Mouse (Mus musculus) heart, adult 2 months (tissue): Measurements from ENCODE around the gene Anapc5. TPM values are rescaled to one million over a fixed set of nuclear protein-coding genes. Genes with fewer than 3 reads are reported as not detected.

ENCODE experiments used
- DNase-seq, 2 experiments: peaks; one replicate each; pipeline ENCODE4 v3.0.0; 2021
- H3K27ac ChIP-seq: fragments of 200-600 bp; 2 replicates; pipeline ENCODE4 v1.8.1; 2022
- H3K27me3 ChIP-seq: fragments of 200-500 bp; 2 replicates; pipeline ENCODE4 v1.6.1; 2012; ENCODE audit warnings: mild to moderate bottlenecking, low read length, inconsistent platforms, mixed read lengths; ENCODE audit not compliant: control insufficient read depth, insufficient read depth
- H3K36me3 ChIP-seq: fragments of 200-500 bp; 2 replicates; pipeline ENCODE4 v1.6.1; 2012; ENCODE audit warnings: low read length, inconsistent platforms; ENCODE audit not compliant: control insufficient read depth, insufficient read depth
- H3K4me1 ChIP-seq: fragments of 200-500 bp; 2 replicates; pipeline ENCODE4 v1.6.1; 2011; ENCODE audit warnings: low read length; ENCODE audit not compliant: control insufficient read depth, insufficient read depth
- H3K4me3 ChIP-seq: fragments of 200-600 bp; 2 replicates; pipeline ENCODE4 v1.8.1; 2022
- H3K79me2 ChIP-seq: fragments of 200-500 bp; replicated peaks from 2 replicates; pipeline ENCODE4 v1.6.1; 2012; ENCODE audit warnings: mild to moderate bottlenecking, inconsistent platforms, low read length, moderate library complexity, mixed read lengths; ENCODE audit not compliant: control insufficient read depth, insufficient read depth
- H3K9ac ChIP-seq: fragments of 200-500 bp; 2 replicates; pipeline ENCODE4 v1.6.1; 2012; ENCODE audit warnings: low read depth, mild to moderate bottlenecking, control low read depth, inconsistent platforms, low read length, mixed read lengths
- CTCF ChIP-seq: fragments of 200-600 bp; IDR thresholded peaks from 2 replicates; pipeline ENCODE4 v1.8.1; 2022; ENCODE audit warnings: antibody characterized with exemption, mild to moderate bottlenecking, moderate library complexity
- EP300 ChIP-seq: fragments of 200-500 bp; IDR thresholded peaks from 2 replicates; pipeline ENCODE4 v1.6.1; 2011; ENCODE audit warnings: low read depth, low read length, control low read depth; ENCODE audit not compliant: insufficient read depth
- POLR2A ChIP-seq: fragments of 200-500 bp; IDR thresholded peaks from 2 replicates; pipeline ENCODE4 v1.6.1; 2011; ENCODE audit warnings: mild to moderate bottlenecking, low read depth, low read length, control low read depth; ENCODE audit not compliant: insufficient read depth
- WGBS: fragments of 180-500 bp; shearing (Covaris S2); methylation state at CpG from one replicate; pipeline ENCODE4 v1.1.7; 2018; 5-methylcytosine and 5-hydroxymethylcytosine counted together
- intact Hi-C: fragments of 180-260 bp; cut with DNase I; formaldehyde crosslinking; loops from one replicate; pipeline ENCODE4 v1.15.1; 2025
- polyA plus RNA-seq: library from polyadenylated mRNA; depleted of rRNA; stranded (reverse); fragments of >200 nt; gene quantifications from 2 replicates; pipeline ENCODE4 v1.2.3, GENCODE M21; 2012
- total RNA-seq, 2 experiments: library from RNA; stranded (reverse); gene quantifications; 2 replicates each; pipeline ENCODE4 v1.2.3; 2021

The Anapc5 gene
- total and polyA plus RNA-seq, 3 experiments = 150 to 210 (median 165) TPM

DNA sequence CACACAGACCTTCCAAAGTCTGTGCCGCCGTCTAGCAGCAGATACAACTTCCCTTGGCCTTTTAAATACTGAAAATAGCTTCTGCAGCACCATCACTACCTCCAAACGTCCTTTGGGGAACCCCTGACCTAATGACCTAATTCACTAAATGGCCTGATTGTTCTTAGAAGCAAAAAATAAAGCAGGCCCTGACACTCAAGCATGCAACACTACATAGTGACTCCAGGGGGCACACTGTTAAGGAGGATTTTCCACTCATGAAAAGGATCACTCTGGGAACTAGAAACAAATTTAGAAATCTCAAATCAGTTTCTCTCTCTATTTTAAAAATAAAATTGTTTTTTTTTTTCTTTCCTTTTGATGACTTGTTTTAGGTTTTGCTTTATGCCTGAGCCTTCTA, 15.6 kb downstream of the Anapc5 start:
- Histone ChIP-seq H3K36me3 (no peaks in the 10 kb centered on the region), H3K27me3 (no peaks in the 10 kb centered on the region), H3K27ac (no peak overlapping the region), H3K4me1 (no peaks in the 10 kb centered on the region), H3K9ac (no peak overlapping the region), H3K4me3 (no peak overlapping the region), H3K79me2 (no peaks in the 10 kb centered on the region)
- intact Hi-C loops = no loop called here
- TF ChIP-seq CTCF (peak; percentile 61), POLR2A (no peak)
- DNase-seq = no peak
- 39% methylated on average over 3 of the region's 3 CpGs for WGBS

DNA sequence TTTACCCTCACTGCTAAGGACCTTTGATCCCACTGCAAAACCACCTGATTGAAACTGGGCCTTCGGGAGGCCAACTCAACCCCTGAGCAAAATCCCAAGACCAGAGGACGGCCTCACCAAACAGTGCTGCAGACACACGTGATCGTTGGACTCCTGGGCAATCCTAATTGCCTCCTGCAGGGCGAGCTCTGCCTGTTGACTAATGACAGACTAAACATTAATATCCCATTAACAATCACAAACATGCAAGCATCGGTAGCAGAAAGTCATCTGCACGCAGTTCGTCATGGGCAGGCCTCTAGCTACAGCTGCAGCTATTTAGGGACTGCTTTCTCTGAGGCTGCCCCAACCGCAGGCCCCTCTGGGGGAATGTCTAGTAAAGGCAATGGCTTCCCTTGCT, 18.4 kb downstream of the Anapc5 start:
- H3K79me2 ChIP-seq = no peaks in the 10 kb centered on the region
- no peaks in the 10 kb centered on the region; the same call in 1 of the 2 replicates for H3K36me3 ChIP-seq
- no peak overlapping the region for H3K9ac ChIP-seq
- H3K27me3 ChIP-seq = no peaks in the 10 kb centered on the region
- no peak for TF ChIP-seq POLR2A
- no peak for TF ChIP-seq CTCF
- TF ChIP-seq EP300 = no peak
- WGBS = 78% methylated on average over 9 of the region's 9 CpGs
- no peak for DNase-seq
- H3K27ac ChIP-seq = no peak overlapping the region
- intact Hi-C loops = no loop called here
- peaks cover 2% of the 10 kb centered on the region for H3K4me1 ChIP-seq
- H3K4me3 ChIP-seq = no peak overlapping the region

DNA sequence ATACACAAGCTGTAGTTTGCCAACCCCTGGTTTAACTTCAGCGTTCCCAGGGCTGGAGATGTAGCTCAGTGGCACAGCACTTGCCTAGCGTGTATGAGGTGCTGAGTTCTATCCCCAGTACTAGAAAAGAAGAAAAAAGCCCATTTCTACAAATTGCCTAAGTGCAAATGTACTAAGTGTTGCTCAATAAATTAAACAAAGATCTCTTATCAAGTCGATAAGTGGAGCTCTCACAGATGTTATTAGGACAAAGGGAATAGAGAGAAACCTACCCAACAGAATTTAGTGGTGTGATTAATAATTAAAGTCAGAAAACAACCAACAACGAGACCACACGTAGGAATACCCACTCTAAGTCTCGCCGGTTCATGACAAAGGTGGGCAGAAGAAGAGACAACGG, 19.5 kb downstream of the Anapc5 start:
- intact Hi-C loops = no loop called here
- no peaks in the 10 kb centered on the region for H3K79me2 ChIP-seq
- no peak overlapping the region for H3K9ac ChIP-seq
- DNase-seq = no peak
- H3K27ac ChIP-seq = no peak overlapping the region; the same call in 1 of the 2 replicates
- no peaks in the 10 kb centered on the region for H3K27me3 ChIP-seq
- H3K4me3 ChIP-seq = no peak overlapping the region
- TF ChIP-seq CTCF = no peak
- no peak for TF ChIP-seq EP300
- no peak for TF ChIP-seq POLR2A
- H3K36me3 ChIP-seq = no peaks in the 10 kb centered on the region; the same call in 1 of the 2 replicates
- WGBS = 94% methylated on average over 8 of the region's 8 CpGs
- peaks cover 2% of the 10 kb centered on the region for H3K4me1 ChIP-seq

DNA sequence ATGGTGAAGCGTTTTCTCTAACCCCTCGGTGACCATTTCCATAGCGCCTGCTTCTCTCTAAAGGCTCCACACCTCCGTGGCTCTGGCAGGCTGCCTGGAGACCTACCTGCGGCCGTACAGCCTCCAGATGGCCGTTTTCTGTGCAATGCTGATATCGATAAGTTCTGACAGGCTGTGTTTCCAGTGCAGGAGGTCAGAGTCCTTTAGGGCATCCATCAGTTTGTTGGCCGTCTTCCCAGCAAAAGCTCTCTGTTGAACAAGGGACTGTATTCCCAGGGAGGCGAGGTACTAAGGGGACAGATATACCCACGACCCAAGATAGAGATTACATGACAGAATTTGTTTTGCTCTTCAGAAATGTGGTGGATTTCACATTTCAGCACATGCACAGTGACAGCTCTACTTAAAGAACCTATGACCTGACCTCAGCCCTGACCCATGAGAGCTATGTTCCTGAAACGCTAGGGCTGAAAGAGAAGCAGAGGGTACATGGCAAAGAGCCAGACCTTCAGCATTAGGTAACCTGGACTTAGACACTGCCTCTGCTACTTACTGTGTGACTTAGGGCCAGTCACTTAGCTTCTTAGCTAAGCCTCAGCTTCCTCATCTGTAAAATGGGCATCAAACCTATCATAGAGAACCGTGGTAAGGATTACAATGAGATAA, 20.7 kb downstream of the Anapc5 start:
- Histone ChIP-seq H3K79me2 (no peaks in the 10 kb centered on the region), H3K4me1 (peaks cover 2% of the 10 kb centered on the region), H3K27me3 (no peaks in the 10 kb centered on the region), H3K9ac (no peak overlapping the region), H3K36me3 (no peaks in the 10 kb centered on the region; the same call in 1 of the 2 replicates), H3K4me3 (no peak overlapping the region), H3K27ac (no peak overlapping the region)
- 52% methylated on average over 13 of the region's 13 CpGs for WGBS
- no peak for TF ChIP-seq CTCF
- TF ChIP-seq POLR2A = no peak
- no peak for TF ChIP-seq EP300
- no peak for DNase-seq
- intact Hi-C loops = no loop called here

DNA sequence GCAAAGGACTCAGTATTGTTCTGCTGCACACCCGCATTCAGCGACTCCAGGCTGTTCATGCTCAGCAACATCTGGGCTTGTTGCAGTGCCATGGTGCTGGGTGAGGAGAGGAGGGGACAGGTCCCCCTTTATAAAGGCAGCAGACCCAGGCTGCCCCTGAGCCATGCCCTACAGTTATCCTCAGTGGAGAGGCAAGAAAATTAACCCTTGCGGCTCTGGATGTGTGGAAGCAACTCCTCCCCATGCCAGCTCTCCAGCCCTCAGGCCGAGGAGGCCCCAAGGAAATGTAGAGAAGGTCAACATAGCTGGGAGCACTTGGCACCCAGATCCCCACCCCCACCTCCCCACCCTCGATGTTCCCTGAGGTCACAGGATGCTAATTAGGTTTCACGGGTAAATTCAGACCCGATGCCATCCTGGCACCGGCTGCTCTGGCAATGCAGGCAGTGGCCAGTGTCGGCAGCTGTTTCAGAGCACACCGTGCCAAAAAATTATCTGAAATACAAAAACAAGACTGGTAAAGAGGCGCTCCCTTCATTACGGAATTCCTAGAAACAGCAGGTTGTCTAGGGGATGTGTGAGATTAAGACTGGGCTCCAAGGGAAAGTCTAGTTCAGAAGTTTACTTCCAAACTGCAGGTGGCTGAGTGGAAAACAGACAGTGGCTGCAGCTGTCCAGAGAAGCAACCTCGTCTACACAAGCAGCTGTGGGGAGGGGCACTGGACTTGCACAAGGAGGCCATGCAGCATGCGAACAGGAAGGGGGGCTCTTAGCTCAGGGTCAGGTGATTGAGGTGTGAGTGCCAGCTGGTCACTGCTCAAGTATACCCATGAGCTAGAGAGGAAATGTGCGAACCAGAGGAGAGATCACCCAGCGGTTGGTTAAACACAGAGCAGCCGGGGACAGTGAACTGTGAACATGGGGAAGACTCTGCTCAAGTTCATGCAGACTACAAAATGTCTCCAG, 21.5 kb downstream of the Anapc5 start:
- H3K9ac ChIP-seq = no peak overlapping the region
- no peaks in the 10 kb centered on the region; the same call in 1 of the 2 replicates for H3K36me3 ChIP-seq
- H3K79me2 ChIP-seq = no peaks in the 10 kb centered on the region
- no peaks in the 10 kb centered on the region for H3K27me3 ChIP-seq
- DNase-seq = peak in 1 of 2 experiments; percentile 18
- peaks cover 2% of the 10 kb centered on the region for H3K4me1 ChIP-seq
- TF ChIP-seq CTCF = no peak
- no peak for TF ChIP-seq EP300
- no peak for TF ChIP-seq POLR2A
- no peak overlapping the region for H3K27ac ChIP-seq
- H3K4me3 ChIP-seq = no peak overlapping the region
- intact Hi-C loops = no loop called here
- 62% methylated on average over 17 of the region's 17 CpGs for WGBS
